Comparison of ENCODE assay signal across 15 mouse cellular contexts in genomic region chr6:21989081-21989480, GRCm38 (mm10). TPM values are rescaled to one million over a fixed set of nuclear protein-coding genes. Genes with fewer than 3 reads are reported as not detected.
DNase-seq lines count a peak whose midpoint lies in the region; ATAC-seq and TF ChIP-seq lines count a peak whose summit lies in the region.
"Had no signal": no experiment of that assay in that cellular context is flagged by ENCODE, and none has a peak within 500 bp of the region (broad histone marks: within the 10 kb centered on the region; RNA-seq: fewer than 3 reads in every experiment).

No protein-coding gene starts in this region.

- no peaks in the 10 kb centered on the region for H3K36me3 ChIP-seq in kidney, postnatal 0 days (ENCODE audit: insufficient read depth, low read length)
- no peaks in the 10 kb centered on the region for H3K36me3 ChIP-seq in embryonic facial prominence, embryonic 15.5 days
- no peaks in the 10 kb centered on the region; the same call in 1 of the 2 replicates for H3K36me3 ChIP-seq in limb, embryonic 14.5 days (ENCODE audit: control insufficient read depth, insufficient read depth, low read length)
- H3K36me3 ChIP-seq: hindbrain, embryonic 12.5 days; liver, embryonic 12.5 days had no signal

- H3K9me3 ChIP-seq in kidney, postnatal 0 days (replicated peaks; ENCODE audit: low read length) = no peaks in the 10 kb centered on the region
- no peaks in the 10 kb centered on the region for H3K9me3 ChIP-seq in embryonic facial prominence, embryonic 15.5 days (replicated peaks)
- H3K9me3 ChIP-seq in limb, embryonic 14.5 days (ENCODE audit: control insufficient read depth, low read length) = no peaks in the 10 kb centered on the region
- H3K9me3 ChIP-seq: hindbrain, embryonic 12.5 days; liver, embryonic 12.5 days; megakaryocyte, embryonic 14.5 days had no signal

- ATAC-seq in kidney, postnatal 0 days (replicated peaks; ENCODE audit: low FRiP score, low read depth) = no peak
- no peak for ATAC-seq in embryonic facial prominence, embryonic 15.5 days (ENCODE audit: insufficient number of reproducible peaks, low FRiP score, low TSS enrichment, low read depth)
- no peak for ATAC-seq in limb, embryonic 14.5 days (ENCODE audit: low FRiP score, low read depth)
- ATAC-seq: liver, embryonic 12.5 days had no signal

- no peaks in the 10 kb centered on the region for H3K27me3 ChIP-seq in kidney, postnatal 0 days (ENCODE audit: insufficient read depth, low read length)
- H3K27me3 ChIP-seq in embryonic facial prominence, embryonic 15.5 days = no peaks in the 10 kb centered on the region
- no peaks in the 10 kb centered on the region for H3K27me3 ChIP-seq in limb, embryonic 14.5 days (ENCODE audit: control insufficient read depth, insufficient read depth, low read length)

- peak overlapping the region; percentile 87 for H3K4me2 ChIP-seq in kidney, postnatal 0 days (ENCODE audit: low read length)
- peak overlapping the region; percentile 80 for H3K4me2 ChIP-seq in embryonic facial prominence, embryonic 15.5 days (replicated peaks)
- H3K4me2 ChIP-seq in limb, embryonic 14.5 days (replicated peaks; ENCODE audit: low read depth, low read length, severe bottlenecking) = peak overlapping the region; percentile 67
- H3K4me2 ChIP-seq: liver, embryonic 12.5 days had no signal

- no peak for TF ChIP-seq CTCF in gastrocnemius, adult 2 months (IDR thresholded peaks at IDR 0.05)
- no peak for TF ChIP-seq CTCF in kidney, postnatal 0 days (IDR thresholded peaks at IDR 0.05; ENCODE audit: low read depth)

- WGBS in kidney, postnatal 0 days = 25% methylated on average over 4 of the region's 4 CpGs
- 30% methylated on average over 4 of the region's 4 CpGs for WGBS in embryonic facial prominence, embryonic 15.5 days
- WGBS in limb, embryonic 14.5 days = 25% methylated on average over 4 of the region's 4 CpGs

- H3K4me1 ChIP-seq in kidney, postnatal 0 days (replicated peaks; ENCODE audit: insufficient read depth, low read length) = no peaks in the 10 kb centered on the region
- 0 out of 2 replicates have a peak, but pooled peaks cover 10% of the 10 kb centered on the region for H3K4me1 ChIP-seq in embryonic facial prominence, embryonic 15.5 days
- peaks cover 12% of the 10 kb centered on the region for H3K4me1 ChIP-seq in limb, embryonic 14.5 days (ENCODE audit: control insufficient read depth, insufficient read depth, low read length)
- H3K4me1 ChIP-seq: liver, embryonic 12.5 days had no signal

- no peak for DNase-seq in gastrocnemius, adult 2 months
- no peak for DNase-seq in gastrocnemius, postnatal 25 days
- DNase-seq in kidney, postnatal 0 days (ENCODE audit: low spot score) = peak; percentile 67
- no peak for DNase-seq in kidney, adult 11 months
- peak; percentile 57 for DNase-seq in limb, embryonic 14.5 days (ENCODE audit: low spot score)
- DNase-seq in frontal cortex, postnatal 14 days (ENCODE audit: low spot score in 2 of 2) = no peak
- DNase-seq in gastrocnemius, postnatal 14 days = no peak
- DNase-seq: adrenal gland, postnatal 14 days; gastrocnemius, postnatal 10 days; kidney, postnatal 14 days; right cerebral cortex, adult 18-20 months had no signal

- H3K9ac ChIP-seq in kidney, postnatal 0 days (ENCODE audit: low read depth, low read length) = no peak overlapping the region
- no peak overlapping the region for H3K9ac ChIP-seq in embryonic facial prominence, embryonic 15.5 days
- peak overlapping the region; percentile 84 for H3K9ac ChIP-seq in limb, embryonic 14.5 days (ENCODE audit: low read depth, low read length, severe bottlenecking)
- H3K9ac ChIP-seq: hindbrain, embryonic 12.5 days; liver, embryonic 12.5 days had no signal

- intact Hi-C loops in gastrocnemius, adult 2 months (cut with DNase I) = loop anchor here (5.0 kb wide), 1 partner anchor 33 kb away; no protein-coding TSS in a partner anchor
- intact Hi-C loops in gastrocnemius, postnatal 14 days (cut with DNase I; ENCODE audit: low total_unique reads) = loop anchor here (5.0 kb wide), 1 partner anchor 83 kb away; no protein-coding TSS in a partner anchor

- H3K27ac ChIP-seq in gastrocnemius, adult 2 months = peak overlapping the region; percentile 96
- no peak overlapping the region for H3K27ac ChIP-seq in kidney, postnatal 0 days
- peak overlapping the region; percentile 82; the same call in 1 of the 2 replicates for H3K27ac ChIP-seq in embryonic facial prominence, embryonic 15.5 days (replicated peaks)
- H3K27ac ChIP-seq in limb, embryonic 14.5 days (replicated peaks; ENCODE audit: low read depth, low read length) = peak overlapping the region; percentile 72
- H3K27ac ChIP-seq: hindbrain, embryonic 12.5 days; liver, embryonic 12.5 days had no signal

- H3K4me3 ChIP-seq in gastrocnemius, adult 2 months = peak overlapping the region; percentile 91
- H3K4me3 ChIP-seq in kidney, postnatal 0 days (replicated peaks; ENCODE audit: low read depth, low read length) = 0 out of 2 replicates have a peak overlapping the region, but pooled peaks have one; percentile 49
- H3K4me3 ChIP-seq in embryonic facial prominence, embryonic 15.5 days (replicated peaks) = peak overlapping the region; percentile 43
- peak overlapping the region; percentile 60 for H3K4me3 ChIP-seq in limb, embryonic 14.5 days (replicated peaks; ENCODE audit: low read length)
- H3K4me3 ChIP-seq: hindbrain, embryonic 12.5 days; liver, embryonic 12.5 days; megakaryocyte, embryonic 14.5 days had no signal

- no peak for TF ChIP-seq POLR2A in limb, embryonic 14.5 days (IDR thresholded peaks at IDR 0.05; ENCODE audit: borderline replicate concordance, extremely low read depth, insufficient read depth, insufficient read length)

RNA-seq across cellular contexts. Expression of gene Cped1, which starts 3.4 kb away (rescaled TPM):
- total RNA-seq in gastrocnemius, adult 2 months (2021) = 10 to 100 TPM; 22.4 to 24.5 TPM
- total RNA-seq in gastrocnemius, postnatal 25 days (2021) = 10 to 100 TPM; 16.8 to 22.7 TPM
- 22.3 and 23.0 TPM in 2 replicates for polyA plus RNA-seq in kidney, postnatal 0 days (2015; fragmentation: Nextera tagmentation; extraction: Ambion mirVana)
- 28.5 and 30.3 TPM in 2 replicates for polyA plus RNA-seq in embryonic facial prominence, embryonic 15.5 days (2015; fragmentation: Nextera tagmentation; extraction: Ambion mirVana)
- 29.2 and 31.0 TPM in 2 replicates for polyA plus RNA-seq in limb, embryonic 14.5 days (2012; rRNA removed)
- 44.3 and 55.7 TPM in 2 replicates for polyA plus RNA-seq in limb, embryonic 14.5 days (2014; fragmentation: Nextera tagmentation; extraction: Ambion mirVana)
- total RNA-seq in gastrocnemius, postnatal 14 days (2021) = 10 to 100 TPM; 15.6 to 16.3 TPM

RNA-seq across cellular contexts. Expression of gene Ing3, which starts 39.7 kb away (rescaled TPM):
- total RNA-seq in gastrocnemius, adult 2 months (2021) = 1 to 10 TPM; 9.1 to 9.8 TPM
- 10 to 100 TPM in 1 of 2 experiments, 1 to 10 TPM in 1; 9.3 to 10.2 TPM for total RNA-seq in gastrocnemius, postnatal 25 days (2021)
- polyA plus RNA-seq in kidney, postnatal 0 days (2015; fragmentation: Nextera tagmentation; extraction: Ambion mirVana) = 60.4 and 61.8 TPM in 2 replicates
- 54.4 and 55.2 TPM in 2 replicates for polyA plus RNA-seq in embryonic facial prominence, embryonic 15.5 days (2015; fragmentation: Nextera tagmentation; extraction: Ambion mirVana)
- 19.8 and 25.3 TPM in 2 replicates for polyA plus RNA-seq in limb, embryonic 14.5 days (2012; rRNA removed)
- polyA plus RNA-seq in limb, embryonic 14.5 days (2014; fragmentation: Nextera tagmentation; extraction: Ambion mirVana) = 52.2 and 54.5 TPM in 2 replicates
- total RNA-seq in gastrocnemius, postnatal 14 days (2021) = 10 to 100 TPM; 10.6 to 12.0 TPM

Comparison
In these comparisons a context has a peak if more than half of its experiments do, and no peak if none do; other contexts are left out.
1. DNase-seq: peak in kidney, postnatal 0 days (single experiment) and limb, embryonic 14.5 days (single experiment); none in gastrocnemius, adult 2 months (single experiment), gastrocnemius, postnatal 25 days (single experiment), kidney, adult 11 months (single experiment), frontal cortex, postnatal 14 days (0 of 2) and gastrocnemius, postnatal 14 days (single experiment).
2. Peak in every context shown above with its lines, with median percentiles within 50 percentile points of each other: H3K4me3 ChIP-seq and H3K4me2 ChIP-seq.